Mouse (Mus musculus): ENCODE measurements at regions not wholly inside any gene's neighbourhood (a gene's known extent, or its start where the extent isn't known, plus 50 kb on each side); places are given as distances from the start of the nearest gene placed in this dataset.

GRCm38 (mm10) chr8:90514191-90514590, 166.0 kb upstream of the Tox3 start:
- TF ChIP-seq CTCF (IDR thresholded peaks at IDR 0.05; ENCODE audit: insufficient read depth, low read length) (no peak), POLR2A (IDR thresholded peaks at IDR 0.05; ENCODE audit: borderline replicate concordance, extremely low read depth, low read depth, low read length) (no peak)

Measured in lung, adult 2 months (tissue).